Mouse (Mus musculus) E14TG2a.4 (cell line): ENCODE data around the gene Kcnh8.

Source experiments
- CTCF ChIP-seq: conservative IDR thresholded peaks from 2 replicates; pipeline ENCODE4 v1.5.1; 2014; ENCODE audit warnings: low read length
- NANOG ChIP-seq: IDR thresholded peaks from 2 replicates; pipeline ENCODE4 v1.6.1; 2014; ENCODE audit warnings: borderline replicate concordance, low read length, mixed read lengths
- POU5F1 ChIP-seq: IDR thresholded peaks from 2 replicates; pipeline ENCODE4 v1.6.1; 2014; ENCODE audit warnings: low read length, borderline replicate concordance

GRCm38 (mm10) chr17:52691988-52692387 lies 89.5 kb downstream of the Kcnh8 start:
- no peak for TF ChIP-seq CTCF
- no peak for TF ChIP-seq POU5F1
- no peak for TF ChIP-seq NANOG
